Mouse (Mus musculus) MEL-GATA-1-ER (cell line): Measurements from ENCODE around the gene Borcs7.
"Not testable (repeated sequence)": the region's sequence is repeated elsewhere in the genome, so short reads cannot be mapped to it uniquely, and the experiment has no call there.

Source experiments
- DNase-seq: peaks from one replicate; pipeline ENCODE4 v3.0.0-alpha.2; 2012; ENCODE audit warnings: low read depth; ENCODE audit errors: extremely low read depth

The Borcs7 gene

DNA sequence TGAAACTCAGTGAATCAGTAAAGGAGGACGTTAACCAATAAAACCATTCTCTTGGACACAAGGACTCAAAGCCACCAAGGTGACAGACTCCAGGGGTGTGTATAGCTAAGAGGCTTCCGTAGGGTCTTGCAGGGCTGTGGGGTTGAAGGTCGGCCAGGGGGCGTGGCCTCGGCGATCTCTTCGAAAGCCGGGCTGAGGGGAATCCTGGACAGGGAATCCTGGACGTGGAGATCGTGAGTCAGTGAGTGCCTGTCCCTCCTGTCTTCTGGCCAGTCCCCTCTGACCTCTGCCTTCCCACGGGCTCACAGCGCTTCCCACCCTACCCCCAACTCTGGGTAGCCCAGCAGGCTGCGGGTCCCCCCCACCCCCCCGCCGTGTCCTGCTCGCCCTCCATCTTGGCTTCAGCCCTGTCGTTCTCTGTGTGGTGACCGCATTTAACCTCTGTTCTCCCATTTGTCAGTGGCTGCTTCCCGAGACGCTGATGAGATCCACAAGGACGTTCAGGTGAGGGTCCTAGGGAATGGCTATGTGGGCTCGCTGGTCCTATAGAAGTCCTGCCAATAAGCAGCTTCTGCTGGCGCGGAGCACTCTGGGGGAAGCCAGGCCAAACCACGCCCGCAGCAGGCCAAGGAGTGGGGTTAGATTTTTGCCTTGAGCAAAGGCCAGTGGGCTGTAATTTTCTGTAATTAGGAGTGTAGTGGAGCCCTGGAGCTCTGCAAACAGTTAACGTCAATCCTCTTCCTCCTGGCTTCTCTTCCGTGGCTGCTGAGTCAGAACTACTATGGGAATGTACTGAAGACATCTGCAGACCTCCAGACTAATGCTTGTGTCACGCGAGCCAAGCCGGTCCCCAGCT lies 17.8 kb downstream of the Borcs7 start, which contains the start of gene As3mt:
Gene As3mt (plus strand): TSS at position 163 of the 856 bp plus-strand sequence.
- no peak for DNase-seq

DNA sequence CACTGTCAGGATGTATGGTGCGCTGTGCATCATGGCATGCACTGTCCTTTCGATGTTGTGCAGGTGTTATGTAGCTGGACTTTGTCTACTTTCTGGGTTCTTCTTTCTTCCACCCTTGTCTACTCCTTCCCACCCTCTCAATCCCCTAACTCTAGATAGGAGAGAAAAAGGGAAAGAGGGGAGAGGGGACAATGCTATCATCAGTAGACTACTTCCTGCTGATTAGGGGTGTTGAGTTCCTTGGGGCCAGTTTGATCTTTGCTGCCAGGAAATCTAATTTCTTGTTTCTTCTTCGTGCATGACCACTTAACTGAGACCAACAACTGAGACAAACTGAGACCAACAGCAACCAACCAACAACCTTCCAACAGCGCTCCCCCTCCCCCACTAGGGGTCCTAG lies 20.9 kb downstream of the Borcs7 start:
- DNase-seq, result no peak

DNA sequence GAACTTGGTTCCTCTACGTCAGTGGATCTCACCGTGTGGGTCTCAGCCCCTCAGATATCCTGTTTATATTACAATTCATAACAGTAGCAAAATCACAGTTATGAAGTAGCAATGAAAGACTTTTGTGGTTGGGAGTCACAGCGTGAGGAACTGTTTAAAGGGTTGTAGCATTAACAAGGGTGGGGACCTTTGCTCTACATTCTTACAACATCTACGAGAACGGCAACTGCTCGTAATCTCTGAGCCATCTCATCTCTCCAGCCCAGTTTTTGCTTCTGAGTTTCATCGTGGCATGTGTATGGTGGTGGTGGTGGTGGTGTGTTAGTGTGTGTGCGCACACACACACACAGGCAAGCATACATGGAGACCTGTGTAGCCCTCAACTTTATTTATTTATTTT lies 24.5 kb downstream of the Borcs7 start:
- no peak for DNase-seq

DNA sequence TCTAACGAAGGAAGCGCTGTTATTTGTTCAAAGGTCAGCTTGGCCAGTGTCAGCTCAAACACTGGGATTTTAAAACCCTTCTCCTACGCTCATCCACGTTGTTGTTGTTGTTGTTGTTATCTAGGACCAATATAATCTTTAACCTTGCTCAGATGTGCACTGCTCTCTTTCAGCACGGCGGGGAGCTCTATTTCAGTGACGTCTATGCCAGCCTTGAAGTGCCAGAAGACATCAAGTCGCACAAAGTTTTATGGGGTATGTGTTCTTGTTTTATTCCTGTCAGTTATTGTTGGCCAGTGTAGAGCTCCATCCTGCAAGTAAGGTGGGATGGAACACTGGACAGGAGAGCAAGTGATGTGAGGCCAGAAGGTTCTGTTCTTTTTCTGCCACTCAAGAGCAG lies 25.3 kb downstream of the Borcs7 start:
- DNase-seq, result no peak

DNA sequence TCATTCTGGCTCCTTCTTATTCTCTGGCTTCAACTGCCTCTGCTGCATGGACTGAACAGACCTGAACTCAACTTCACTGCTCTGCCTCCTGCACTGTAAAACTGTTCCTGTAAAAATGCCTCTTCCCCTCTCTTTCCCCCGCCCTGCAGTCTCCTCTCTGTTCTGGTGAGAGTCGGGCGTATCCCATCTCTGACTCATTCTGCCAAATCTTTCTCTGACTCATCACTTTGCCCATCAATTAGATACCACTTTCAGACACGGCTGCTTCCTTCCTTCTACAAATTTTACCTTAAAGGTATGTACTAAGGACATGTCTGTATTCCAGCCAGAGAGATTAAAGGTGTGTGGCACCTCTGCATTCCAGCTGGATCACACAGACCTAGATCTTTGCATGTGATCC lies 28.4 kb downstream of the Borcs7 start:
- no peak for DNase-seq

DNA sequence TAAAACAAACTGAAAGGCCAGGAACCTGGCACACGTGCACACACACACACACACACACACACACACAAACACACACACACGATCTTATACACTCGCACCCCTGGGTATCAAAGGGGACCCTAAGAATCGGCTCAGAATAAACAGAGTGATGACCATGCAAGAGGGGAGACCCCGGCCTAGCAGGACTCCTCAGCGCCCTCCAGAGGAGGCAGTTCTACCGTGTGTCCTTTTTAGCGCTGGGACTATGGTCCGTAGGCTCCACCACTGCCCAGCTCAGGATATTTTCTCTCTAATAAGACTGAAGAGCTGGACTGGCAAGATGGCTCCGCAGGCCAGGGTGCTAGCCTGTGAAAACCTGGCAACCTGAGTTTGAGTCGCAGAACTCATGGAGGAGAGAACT lies 34.7 kb downstream of the Borcs7 start:
- no peak for DNase-seq

DNA sequence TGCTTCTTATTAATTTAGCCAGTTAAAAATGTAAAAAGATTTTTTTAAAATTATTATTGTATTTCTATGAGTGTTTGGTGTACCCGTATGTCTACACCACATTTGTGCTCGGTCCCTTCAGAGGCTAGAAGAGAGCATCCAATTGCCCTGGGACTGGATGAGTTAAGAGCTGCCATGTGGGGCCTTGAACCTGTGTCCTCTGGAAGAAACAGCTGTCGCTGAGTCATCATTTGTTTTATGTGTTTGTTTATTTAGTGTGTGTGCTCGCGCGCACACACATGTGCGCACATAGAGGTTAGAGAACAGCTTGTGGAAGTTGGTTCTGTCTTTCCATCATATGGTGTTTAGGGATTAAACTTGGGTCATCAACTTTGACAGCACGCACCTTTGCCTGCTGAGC lies 36.4 kb downstream of the Borcs7 start:
- DNase-seq, result no peak

DNA sequence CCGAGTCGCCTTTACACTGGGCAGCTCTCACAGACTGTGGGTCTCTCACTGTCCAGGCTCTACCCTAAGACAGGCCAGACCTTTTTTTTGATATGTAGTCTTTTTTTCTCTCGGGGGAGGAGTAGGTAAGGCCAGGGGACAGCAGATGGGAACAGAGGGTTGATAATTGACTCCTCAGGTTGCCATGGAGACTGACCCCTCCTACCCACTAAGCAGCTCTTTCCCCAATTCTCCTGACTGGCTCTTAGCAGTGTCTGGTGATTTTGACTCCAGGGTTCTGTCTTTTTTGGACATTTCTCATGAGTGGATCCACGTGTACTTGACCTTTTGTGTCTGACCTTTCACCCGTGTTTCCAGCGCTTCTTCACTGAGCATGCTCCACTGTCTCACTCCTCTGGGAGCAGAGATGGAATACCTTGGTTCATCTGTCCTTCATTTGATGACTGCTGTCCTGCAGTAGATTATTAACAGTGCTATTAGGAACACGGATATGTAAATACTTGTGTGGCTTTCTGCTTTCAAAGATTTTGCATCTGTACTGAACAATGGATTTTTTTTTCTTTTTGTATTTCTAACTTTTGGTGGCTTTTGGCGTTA lies 37.5 kb downstream of the Borcs7 start:
- DNase-seq, result no peak

DNA sequence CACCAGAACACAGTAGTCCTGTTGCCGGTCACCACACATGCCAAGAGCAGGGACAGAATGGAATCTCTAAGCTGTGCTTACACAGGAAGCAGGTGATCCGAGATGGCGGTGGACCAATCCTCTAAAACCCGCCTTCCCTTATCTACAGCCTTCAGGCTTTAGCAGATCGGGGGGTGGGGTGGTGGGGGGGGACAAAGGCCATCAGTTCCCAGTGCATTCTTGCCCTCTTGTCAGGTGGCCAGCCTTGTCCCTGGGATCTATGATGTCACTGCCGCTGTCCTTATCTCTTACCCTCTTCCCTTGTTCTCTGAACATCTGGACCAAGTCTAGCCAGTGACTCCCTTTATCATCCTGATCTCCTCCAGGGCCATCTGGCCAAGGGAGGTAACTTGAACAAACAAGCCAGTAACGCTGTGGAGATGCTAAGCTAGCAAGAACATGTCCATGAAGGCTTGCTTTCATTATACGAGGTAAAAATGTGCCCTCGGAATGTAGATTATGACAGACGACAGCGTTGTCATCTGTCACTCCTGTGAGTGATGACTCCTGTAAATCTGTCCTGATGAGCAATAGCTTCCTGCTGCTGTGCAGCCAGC lies 38.3 kb downstream of the Borcs7 start:
- DNase-seq, result peak; percentile 58

DNA sequence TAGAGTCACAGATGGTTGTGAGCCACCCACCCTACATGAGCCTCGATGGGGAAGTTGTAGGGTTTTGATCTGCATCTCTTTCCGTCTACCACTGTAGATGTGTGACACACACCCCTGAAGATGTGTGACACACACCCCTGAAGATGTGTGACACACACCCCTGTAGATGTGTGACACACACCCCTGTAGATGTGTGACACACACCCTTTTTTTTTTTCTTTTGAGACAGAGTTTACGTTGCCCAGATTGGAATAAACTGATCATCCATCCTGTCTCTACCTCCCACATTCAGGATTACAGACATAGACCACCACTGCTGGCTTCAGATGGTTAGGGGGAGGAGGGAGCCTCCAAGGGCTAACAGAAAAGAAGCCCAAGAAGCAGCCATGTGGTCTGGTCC lies 39.2 kb downstream of the Borcs7 start:
- DNase-seq, result no peak

DNA sequence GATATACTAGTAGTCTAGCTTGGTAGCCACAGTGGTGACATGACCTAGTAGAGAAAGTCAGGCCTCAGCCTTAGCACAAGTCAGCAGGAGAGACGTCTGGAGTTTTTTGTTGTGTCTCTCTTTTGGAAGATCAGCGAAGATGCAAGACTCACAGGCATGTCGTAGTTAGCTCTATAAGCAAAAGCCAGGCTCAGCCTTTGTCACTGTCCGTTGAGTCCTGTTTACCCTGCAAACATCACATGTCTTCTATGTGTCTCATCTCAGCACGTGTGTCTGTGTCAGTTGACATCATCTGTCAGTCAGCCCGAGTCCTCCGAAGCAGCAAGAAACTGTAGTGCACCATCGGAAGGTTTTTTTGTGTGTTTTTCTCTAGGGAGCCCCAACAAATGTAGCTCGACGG lies 41.6 kb downstream of the Borcs7 start:
- DNase-seq, result no peak

DNA sequence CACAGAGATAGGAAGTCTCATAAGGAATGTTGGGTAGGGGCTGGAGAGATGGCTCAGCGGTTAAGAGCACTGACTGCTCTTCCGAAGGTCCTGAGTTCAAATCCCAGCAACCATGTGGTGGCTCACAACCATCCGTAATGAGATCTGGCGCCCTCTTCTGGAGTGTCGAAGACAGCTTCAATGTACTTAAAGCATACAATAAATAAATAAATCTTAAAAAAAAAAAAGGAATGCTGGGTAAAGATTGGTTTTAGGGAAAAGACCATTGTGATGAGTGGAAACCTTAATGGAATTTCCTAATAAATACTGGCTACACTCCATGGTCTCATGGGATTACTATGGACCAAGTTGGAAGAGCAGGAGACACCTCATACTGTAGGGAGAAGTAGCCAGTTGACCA lies 43.0 kb downstream of the Borcs7 start:
- DNase-seq, result not testable (repeated sequence)

DNA sequence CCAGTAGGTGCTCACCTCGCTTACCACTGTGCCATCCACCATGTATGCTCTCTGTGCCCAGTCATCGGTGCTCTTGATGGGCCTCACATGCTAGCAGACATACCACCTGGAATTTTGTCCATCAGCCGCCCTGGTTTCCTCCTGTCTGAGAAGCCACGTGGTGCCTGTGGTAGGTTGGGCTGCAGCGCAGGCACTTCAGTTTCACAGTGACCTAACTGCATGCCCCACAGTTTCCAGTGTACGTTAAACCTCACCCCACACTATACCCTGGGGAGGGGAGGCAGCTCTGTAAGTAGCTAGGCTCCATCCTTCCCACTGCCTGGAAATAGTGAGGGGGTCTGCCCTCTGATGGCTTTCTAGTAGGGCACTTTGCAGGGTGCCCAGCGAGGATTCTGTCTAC lies 43.9 kb downstream of the Borcs7 start:
- DNase-seq, result no peak

DNA sequence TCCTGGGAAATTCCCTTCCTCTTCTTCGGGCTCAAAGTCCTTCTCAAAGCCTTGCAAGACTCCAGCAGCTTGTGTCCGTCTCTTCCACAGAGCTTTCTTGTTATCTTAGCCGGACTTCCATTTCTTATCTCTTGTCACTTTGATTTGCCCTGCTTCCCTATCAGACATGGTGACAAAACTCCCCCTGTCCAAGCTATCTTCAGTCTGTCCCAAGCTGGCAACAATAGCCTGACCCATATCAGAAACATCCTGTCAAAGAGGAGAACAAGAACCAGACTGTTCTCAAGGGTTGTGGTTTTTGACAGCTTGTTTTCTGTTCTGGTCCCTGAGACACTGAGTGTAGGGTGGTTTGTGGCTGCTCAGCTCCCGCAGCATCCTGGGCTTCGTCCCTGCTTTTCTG lies 45.5 kb downstream of the Borcs7 start:
- DNase-seq, result no peak

DNA sequence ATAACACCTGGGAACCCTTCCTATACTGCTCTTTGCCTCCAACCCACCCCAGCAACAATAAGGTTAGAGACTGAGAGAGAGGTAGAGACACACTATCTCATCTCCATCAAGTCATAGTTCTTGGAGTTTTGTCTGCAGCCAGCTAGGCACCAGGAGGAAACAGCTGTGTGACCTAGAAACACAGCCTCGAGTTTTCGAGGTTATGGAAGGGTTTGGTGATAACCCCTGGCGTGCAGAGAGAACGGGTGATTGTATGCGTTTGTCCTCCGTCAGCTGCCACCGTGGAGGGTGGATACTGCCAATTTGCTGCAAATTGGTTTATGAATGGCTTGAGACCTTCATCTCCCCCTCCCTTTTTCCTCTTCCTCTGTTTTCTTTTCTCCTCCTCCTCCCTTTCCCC lies 47.4 kb downstream of the Borcs7 start:
- DNase-seq, result no peak

DNA sequence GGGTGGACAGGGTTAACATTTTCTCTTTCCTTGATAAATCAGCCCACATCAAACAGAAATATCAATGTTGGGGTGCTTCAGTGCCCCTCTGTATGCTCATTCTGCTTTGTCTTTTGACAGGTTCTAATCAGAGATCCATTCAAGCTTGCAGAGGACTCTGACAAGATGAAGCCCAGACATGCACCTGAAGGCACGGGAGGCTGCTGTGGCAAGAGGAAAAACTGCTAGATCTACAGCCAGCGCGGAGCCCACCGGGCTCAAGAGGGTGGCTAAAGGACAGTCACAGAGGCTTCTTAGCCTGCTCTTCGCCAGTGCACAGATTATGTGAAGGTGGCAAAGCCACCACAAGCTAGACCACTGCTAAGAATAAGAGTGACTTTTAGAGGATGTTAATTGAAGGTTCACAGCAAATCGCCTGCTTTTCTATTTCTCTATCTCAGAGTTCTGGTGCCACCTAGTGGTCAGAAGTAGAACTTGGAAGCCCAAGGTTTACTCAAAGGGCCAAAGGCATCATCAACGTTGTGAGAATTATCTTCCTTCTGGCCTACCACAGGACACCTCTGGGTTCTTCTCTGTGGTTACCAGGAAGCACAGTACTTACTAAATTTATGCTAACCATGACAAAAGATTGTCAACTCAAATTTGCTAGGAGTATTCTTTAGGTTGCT lies 50.8 kb downstream of the Borcs7 start:
- DNase-seq, result peak; percentile 78

DNA sequence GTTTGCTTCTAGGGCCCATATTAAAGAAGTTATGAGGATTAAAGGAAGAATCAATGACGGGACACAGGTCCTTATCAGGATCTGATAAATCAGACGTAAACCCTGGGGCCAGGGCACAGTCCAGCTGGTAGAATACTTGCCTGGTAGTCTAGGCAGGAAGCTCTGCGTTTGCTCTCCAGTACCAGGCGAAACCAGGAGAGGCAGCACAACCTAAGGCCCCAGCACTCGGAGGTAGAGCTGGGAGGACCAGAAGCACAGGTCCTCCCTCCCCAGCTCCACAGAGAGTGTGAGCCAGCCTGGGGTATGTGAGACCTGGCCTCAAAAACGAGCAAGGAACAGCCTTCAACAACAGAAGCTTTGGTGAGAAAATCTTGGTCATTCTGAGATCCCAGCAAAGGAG lies 51.9 kb downstream of the Borcs7 start:
- no peak for DNase-seq

DNA sequence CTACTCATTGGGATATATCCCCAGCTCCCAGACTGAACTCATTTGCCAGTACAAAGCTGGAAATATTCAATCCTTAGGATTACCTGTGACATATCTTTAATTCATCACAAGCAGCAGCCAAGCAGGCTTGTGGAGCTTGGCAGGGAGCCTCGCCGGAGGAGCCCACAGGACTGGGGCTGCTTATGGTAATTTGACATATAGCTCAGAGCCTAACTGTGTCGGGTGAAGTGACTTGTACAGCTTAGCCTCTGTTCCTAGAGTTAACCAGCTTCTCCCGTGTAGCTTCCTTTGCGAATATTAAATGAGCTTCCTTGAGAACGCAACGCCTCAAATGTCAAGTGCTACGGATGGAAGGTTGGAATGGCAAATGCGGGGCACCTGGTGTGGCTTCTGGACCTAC lies 55.0 kb downstream of the Borcs7 start:
- DNase-seq, result no peak

DNA sequence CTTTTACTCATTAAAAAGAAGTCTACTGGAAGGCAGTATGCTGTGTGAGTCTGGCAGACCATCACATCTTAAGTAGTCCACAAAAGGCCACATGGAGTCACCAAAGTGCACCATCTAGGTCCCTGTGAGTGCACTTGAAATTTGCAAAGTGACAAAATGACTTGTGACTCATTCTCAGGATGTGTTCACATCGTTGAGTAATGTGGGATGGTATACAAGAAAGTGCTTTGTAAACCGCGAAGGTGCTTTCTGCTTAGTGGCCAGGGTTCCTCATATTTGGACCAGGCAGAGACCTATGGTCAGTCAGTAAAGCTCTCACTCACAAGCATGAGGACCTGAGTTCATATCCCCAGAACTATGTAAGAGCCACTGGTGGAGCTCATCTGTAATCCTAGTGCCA lies 58.1 kb downstream of the Borcs7 start:
- DNase-seq, result no peak

DNA sequence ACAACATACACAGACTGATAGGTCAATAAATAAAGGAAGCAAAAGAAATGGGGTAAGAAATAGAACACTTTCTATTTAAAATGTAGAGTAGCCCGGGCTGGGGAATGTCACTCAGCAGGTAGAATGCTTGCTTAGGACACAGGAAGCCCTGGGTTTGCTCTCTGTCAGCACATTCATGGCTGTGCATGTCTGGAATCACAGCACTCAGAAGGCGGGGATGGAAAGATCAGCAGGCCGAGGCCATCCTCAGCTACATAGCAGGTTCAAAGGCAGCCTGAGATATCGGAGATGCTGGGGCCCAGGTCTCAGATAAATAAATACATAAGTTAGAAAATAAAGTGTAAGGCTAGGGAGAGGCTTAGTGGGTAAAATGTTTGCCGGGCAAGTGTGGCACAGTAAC lies 62.5 kb downstream of the Borcs7 start:
- DNase-seq, result no peak
